Mouse (Mus musculus) cerebellum, adult 8-10 months (tissue): ENCODE measurements around the gene Klhl29.

Experiments used
- DNase-seq: peaks from one replicate; pipeline ENCODE4 v3.0.0; 2022

Klhl29 gene

DNA sequence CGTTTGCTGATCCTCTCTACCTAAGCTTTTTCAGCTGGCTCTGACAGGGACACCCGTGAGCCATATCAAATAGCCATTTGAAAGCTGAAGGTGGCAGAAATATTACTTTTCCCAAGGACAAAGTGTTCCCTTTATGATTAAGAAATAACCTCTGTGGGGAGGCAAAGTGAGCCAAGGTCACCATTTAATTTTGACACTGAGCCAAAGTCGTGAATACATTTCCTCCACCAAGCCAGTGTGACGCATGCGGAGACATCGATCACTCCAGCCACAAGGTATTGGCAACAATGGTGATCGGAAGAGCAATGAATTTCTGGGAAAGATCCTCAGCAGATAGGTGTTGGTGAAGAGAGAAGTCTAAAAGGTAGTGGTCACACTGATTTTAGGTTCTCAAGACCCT is 83.2 kb downstream of the Klhl29 start:
- no peak for DNase-seq

DNA sequence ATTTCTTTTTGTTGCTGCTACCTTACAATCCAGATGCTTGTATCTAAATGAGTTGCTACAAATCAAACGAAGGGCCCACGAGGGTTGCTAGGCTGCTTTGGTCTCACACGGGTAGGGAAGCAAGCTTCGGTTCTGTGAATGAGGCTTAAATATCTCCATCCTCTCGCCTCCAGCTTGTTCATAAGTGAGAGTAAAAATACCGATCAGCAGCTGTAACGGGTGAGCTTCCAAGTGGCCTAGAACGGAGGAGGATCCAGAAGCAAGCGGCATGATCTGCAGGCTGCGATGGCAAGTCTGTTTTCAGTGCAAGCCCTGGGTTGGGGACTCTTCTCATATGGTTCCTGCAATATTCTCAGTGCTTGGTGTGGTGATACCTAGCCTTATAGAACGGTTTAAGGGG is 89.9 kb downstream of the Klhl29 start:
- no peak for DNase-seq

DNA sequence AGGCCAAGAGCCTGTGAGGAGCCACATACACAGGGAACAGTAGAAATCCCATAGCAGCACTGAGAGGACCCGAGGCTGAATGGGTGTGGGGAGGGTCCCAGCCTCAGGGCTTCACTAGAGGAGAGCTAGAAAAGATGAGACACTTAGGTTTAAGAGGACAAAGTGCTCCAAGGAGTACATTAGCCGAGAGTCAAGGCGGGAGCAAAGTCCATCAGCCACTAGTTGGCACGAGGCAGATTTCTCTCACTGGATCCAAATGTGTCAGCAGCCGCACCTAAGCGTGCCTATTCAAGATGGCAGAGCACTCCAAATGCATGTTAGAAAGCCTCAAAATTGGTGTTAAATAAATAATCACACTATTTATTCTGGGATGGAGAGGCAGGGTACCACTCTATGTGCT is 90.5 kb downstream of the Klhl29 start:
- DNase-seq: no peak

DNA sequence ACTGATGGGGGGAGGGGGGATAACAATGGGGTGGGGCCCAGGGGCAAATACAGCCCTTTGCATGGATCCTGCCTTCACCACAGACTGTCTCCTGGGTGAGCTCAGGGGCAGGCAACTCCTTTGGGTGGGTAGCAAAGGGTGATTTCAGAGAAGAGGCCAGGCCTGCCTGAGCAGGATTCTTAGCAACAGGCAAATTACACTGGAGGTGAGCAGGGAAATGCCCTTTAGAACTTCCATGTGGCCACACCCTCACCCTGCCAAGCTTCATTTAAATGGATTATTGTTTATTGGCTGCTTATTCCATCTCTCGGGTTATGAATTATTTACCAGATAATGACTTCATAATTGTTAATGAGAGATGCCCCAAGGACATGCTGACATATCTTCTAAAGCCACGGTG is 91.8 kb downstream of the Klhl29 start:
- no peak for DNase-seq

DNA sequence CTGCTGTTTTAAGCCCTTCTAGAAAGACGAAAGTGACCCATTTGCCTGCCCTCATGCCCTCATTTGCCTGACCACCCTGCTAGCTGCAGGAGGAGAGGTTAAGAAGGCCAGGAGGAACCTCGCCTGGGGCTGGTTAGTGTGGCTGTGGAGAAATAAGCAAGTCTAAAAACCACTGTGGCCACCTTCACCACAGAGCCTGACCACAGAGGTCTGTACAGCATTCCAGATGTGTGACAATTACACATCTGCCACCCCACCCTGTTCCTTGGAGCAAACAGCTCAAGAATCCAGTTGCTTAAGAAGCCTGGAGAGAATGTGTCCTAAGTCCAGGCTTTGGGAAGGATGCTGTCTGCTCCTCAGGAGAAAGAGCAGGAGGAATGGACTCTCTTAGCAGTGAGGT is 92.9 kb downstream of the Klhl29 start:
- no peak for DNase-seq

DNA sequence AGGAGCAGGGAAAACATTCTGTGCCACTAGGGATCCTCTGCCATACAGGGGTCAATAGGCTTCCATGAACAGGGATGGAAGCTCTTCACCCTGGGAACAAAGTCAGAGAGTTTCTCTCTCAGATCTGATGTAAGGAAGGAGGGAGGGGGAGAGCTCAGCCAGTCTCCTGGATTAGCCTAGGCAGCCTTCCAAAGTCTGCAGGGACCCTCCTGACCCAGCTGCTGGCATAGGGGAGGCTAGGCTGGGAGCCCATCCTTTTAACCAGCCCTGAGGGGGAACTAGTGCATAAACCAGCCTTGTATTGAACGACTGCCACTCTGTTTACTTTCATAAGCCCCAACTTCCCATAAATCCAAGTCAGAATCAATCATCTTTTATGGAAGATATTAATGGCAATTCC is 95.6 kb downstream of the Klhl29 start:
- no peak for DNase-seq

- DNase-seq: no peak
Observed at GRCm38 (mm10) chr12:5277028-5277427, 98.5 kb downstream of the Klhl29 start.

GRCm38 (mm10) chr12:5275507-5275936 is 100.0 kb downstream of the Klhl29 start:
- DNase-seq: no peak

DNA sequence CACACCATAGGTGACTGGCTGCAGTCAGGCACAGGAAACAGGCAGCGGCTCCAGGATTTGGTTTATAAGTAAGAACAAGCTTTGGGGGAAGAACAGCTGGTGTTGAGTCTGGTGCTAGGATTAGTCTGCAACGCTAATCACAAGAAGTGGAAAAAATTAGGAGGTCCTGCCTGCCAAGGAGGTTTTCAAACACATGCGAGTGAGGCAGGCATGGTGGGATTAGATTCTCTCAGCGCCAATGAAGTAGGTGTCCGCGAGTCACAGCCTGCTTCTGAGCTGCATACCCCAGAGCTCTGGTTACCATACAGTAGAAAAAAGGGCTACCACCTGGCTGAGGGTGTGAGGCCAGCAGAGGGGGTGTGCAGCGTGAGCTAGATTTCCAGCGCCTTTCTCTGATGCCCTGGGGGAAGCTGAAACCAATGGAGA is 101.0 kb downstream of the Klhl29 start:
- no peak for DNase-seq

DNA sequence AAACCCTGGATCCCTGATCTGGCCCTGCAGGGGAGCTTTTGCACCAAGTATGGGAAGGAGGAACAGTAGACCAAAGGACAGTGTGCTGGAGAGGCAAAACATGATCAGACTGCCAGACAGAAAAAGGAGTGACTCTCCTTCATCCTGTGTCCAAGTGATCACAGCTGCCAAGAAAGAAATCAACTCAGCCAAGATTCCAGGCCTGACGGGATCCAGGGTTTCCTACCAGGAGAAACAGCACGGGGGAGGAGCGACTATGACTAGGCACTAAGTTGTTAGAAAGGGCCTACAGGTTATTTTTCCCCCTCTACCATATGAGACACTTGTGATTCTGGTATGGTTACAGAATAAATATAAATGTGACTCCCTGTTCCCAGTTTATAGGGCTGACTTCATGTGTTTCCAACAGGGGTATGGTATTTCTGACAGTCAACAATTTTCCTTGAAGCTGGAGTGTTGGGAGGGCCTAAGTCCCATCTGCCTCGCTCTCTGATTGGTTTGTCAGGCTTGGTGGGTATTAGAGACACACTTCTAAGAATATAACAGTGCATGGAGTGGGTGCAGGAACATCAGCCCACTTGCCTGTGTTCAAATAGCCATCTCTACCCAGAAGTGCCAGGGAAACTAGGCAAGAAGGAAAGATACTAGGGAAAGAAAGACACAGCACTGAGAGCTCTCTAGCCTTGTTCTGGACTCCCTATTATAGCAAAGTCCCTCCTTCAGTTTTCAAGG is 102.0 kb downstream of the Klhl29 start:
- no peak for DNase-seq

DNA sequence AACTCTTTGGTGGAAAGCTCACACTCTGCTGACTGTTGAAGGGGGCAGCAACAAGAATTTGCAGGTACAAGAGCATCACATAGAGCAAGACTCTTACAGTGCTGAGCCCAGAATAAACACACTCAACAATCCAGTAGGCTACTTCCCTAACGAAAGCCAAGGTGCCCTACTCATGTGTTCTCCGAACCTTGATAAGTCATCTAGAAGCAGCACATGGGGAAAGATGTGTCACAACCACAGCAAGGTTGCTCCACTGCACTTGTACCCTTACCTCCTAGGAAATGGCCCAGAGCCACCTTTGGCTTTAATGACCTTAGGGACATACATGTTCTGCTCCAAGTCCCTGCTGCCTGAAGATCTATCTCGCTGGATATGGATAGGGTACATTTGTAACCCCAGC is 105.0 kb downstream of the Klhl29 start:
- DNase-seq: no peak

DNA sequence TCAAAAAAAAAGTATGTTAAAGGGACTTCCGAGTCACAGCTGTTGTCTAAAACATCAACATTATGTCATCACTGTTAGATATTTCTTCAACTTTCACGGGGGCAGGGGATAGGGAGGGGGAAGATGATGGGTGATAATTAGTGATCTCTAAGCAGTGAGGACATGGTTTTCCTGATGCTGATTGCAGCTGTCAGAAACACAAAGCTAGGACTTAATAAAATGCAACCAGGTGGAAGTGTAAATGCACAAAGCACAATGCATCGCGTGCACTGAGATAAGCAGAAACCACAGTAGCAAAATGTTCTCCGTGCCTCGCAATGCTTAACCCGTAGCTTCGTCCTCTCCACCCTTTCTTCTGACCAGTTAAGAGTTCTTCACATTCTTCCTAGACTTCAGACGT is 105.5 kb downstream of the Klhl29 start:
- no peak for DNase-seq

- DNase-seq: no peak
Observed at GRCm38 (mm10) chr12:5269061-5269460, 106.4 kb downstream of the Klhl29 start.

GRCm38 (mm10) chr12:5268188-5268612 is 107.3 kb downstream of the Klhl29 start:
- no peak for DNase-seq

DNA sequence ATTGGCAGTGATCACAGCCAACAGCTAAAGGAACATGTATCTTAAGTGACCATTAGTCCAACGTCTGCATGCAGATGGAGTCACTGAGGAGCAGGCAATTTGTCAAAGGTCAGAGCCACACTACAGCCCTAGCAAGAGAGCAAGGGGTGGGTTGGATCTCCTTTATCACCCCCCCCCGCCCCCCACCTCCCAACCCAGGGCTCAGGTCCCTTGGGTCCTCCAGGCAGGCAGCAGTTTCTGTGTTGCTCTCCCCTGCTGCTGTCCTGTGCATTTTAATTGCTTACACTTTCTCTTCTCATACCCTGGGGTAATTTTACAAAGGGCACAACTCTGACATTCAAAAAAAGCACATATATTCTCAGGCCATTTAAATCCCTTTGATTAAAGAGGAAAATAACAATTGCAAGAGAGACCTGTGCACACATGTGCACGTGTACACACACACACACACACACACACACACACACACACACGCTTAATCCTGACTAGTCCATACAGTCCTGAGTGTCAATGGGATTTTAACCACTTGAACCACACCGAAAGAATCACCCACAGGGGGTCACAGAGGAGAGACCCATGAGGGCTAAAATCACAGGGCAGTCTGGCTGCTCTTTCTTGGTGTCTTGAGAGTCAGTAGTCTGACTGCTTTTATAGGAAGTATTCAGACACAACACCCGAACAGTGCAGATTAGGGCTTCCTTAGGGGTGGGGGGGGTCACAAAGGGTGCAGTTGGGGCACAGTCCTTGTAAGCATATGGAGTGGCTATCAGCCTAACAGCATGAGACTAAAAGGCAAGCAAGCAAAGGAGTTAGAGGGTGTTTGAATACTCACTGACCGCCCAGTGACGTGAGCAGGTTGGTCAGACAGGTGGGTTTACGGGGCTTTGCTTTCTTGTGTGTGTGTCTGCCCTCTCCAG is 108.0 kb downstream of the Klhl29 start:
- DNase-seq: no peak

GRCm38 (mm10) chr12:5266773-5267172 is 108.7 kb downstream of the Klhl29 start:
- DNase-seq: no peak

DNA sequence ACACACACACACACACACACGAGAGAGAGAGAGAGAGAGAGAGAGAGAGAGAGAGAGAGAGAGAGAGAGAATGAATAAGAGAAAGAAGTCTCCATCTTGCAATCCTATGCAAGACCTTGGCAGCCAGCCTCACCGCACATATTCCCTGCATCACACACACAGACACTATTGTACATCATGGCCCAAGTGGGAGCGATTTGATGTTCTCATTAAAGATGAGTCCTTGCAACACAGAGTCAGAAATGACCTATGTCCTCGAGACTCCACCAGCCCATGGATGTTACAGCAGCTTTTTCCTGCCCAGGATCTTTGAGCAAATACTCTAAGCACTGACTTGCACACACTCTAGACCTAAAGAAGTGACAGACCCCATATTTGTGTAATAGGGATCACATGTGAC is 114.0 kb downstream of the Klhl29 start:
- no peak for DNase-seq

DNA sequence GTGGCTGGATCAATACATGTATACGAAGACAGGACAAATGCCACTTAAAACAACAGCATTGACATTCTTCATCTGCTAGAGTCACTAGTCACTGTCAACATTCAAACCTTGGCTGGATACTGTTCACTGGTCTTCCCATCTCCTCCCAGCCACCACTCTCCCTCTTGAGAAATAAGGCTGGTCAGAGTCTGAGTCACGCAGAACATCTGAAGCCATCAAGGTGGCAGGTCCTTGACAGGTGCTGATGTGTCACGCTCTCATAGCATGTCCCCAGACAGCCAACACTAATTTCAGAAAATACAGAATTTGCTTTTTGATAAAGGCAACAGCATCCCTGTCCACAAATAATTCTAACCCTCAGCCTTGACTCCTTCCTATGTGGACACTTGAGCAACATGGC is 116.7 kb downstream of the Klhl29 start:
- DNase-seq: no peak

- no peak for DNase-seq
Observed at GRCm38 (mm10) chr12:5257174-5257573, 118.3 kb downstream of the Klhl29 start.

GRCm38 (mm10) chr12:5255079-5255478 is 120.4 kb downstream of the Klhl29 start:
- DNase-seq: no peak

- no peak for DNase-seq
Observed at GRCm38 (mm10) chr12:5254246-5254982, 121.1 kb downstream of the Klhl29 start.

- no peak for DNase-seq
Observed at GRCm38 (mm10) chr12:5253289-5254005, 122.0 kb downstream of the Klhl29 start.

DNA sequence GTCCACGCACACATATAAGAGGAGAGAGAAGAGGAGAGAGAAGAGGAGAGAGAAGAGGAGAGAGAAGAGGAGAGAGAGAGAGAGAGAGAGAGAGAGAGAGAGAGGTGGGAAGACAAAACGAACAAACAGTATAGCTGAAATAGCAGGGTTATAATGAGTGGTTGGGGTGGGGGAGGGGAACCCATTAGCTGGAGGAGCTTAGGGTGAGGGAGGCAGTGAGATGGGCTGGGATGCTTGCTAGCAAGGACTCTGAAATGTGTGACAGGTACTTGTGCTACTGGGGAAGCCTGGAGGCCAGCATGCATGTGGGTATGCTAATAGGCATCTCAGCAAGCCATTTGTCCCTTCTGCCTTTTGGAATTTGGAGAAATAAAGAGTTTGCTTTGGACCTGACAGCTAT is 122.9 kb downstream of the Klhl29 start:
- no peak for DNase-seq
